Mouse (Mus musculus) forebrain, embryonic 11.5 days (tissue): ENCODE results near the gene Bloc1s6. TPM values are rescaled to one million over a fixed set of nuclear protein-coding genes. Genes with fewer than 3 reads are reported as not detected.
A peak's percentile ranks its signal among the peaks of the same experiment; 100 is the strongest.

Experiments used
- ATAC-seq: fragments of 200-750 bp; cut with Nextera tagmentation; replicated peaks from 2 replicates; pipeline ENCODE4 v1.8.0; 2017; ENCODE audit warnings: moderate TSS enrichment; ENCODE audit not compliant: low FRiP score
- DNase-seq: peaks from one replicate; pipeline ENCODE4 v3.0.0-alpha.2; 2017; ENCODE audit warnings: low spot score
- H3K27ac ChIP-seq: fragments of 300-500 bp; sonication (generic); 2 replicates; pipeline ENCODE4 v1.5.1; 2014; ENCODE audit warnings: low read depth, low read length
- H3K27me3 ChIP-seq: fragments of 300-500 bp; sonication (generic); 2 replicates; pipeline ENCODE4 v1.6.1; 2014; ENCODE audit warnings: mild to moderate bottlenecking, low read length, mixed read lengths; ENCODE audit not compliant: control insufficient read depth, insufficient read depth
- H3K36me3 ChIP-seq: fragments of 300-500 bp; sonication (generic); 2 replicates; pipeline ENCODE4 v1.6.1; 2014; ENCODE audit warnings: mild to moderate bottlenecking, low read length, moderate library complexity, mixed read lengths; ENCODE audit not compliant: control insufficient read depth, insufficient read depth
- H3K4me1 ChIP-seq: fragments of 300-500 bp; sonication (generic); replicated peaks from 2 replicates; pipeline ENCODE4 v1.6.1; 2014; ENCODE audit warnings: low read length, mixed read lengths; ENCODE audit not compliant: control insufficient read depth, insufficient read depth
- H3K4me2 ChIP-seq: fragments of 300-500 bp; sonication (generic); 2 replicates; pipeline ENCODE4 v1.6.1; 2014; ENCODE audit warnings: low read depth, mild to moderate bottlenecking, low read length, moderate library complexity, mixed read lengths; ENCODE audit not compliant: severe bottlenecking
- H3K4me3 ChIP-seq: fragments of 300-500 bp; sonication (generic); 2 replicates; pipeline ENCODE4 v1.5.1; 2014; ENCODE audit warnings: low read depth, low read length
- H3K9ac ChIP-seq: fragments of 300-500 bp; sonication (generic); 2 replicates; pipeline ENCODE4 v1.6.1; 2014; ENCODE audit warnings: low read length
- H3K9me3 ChIP-seq: fragments of 300-500 bp; sonication (generic); 2 replicates; pipeline ENCODE4 v1.6.1; 2016; ENCODE audit warnings: low read length, mixed read lengths; ENCODE audit not compliant: control insufficient read depth
- WGBS: fragments of 180-500 bp; shearing (Covaris S2); extraction: QIAGEN DNeasy Blood & Tissue Kit; methylation state at CpG from one replicate; pipeline ENCODE4 v1.1.7; 2014; 5-methylcytosine and 5-hydroxymethylcytosine counted together
- polyA plus RNA-seq: library from polyadenylated mRNA; unstranded; fragments of >200 nt; fragmentation: Nextera tagmentation; extraction: Ambion mirVana; gene quantifications from 2 replicates; pipeline ENCODE4 v1.2.1, GENCODE M21; 2014

Gene Bloc1s6
- polyA plus RNA-seq, 1 experiment from 2014 or later = 80.3 TPM

- Histone ChIP-seq H3K4me3 (no peak overlapping the region), H3K4me2 (no peak overlapping the region), H3K36me3 (no peaks in the 10 kb centered on the region), H3K27ac (no peak overlapping the region), H3K27me3 (no peaks in the 10 kb centered on the region), H3K4me1 (no peaks in the 10 kb centered on the region; the same call in 1 of the 2 replicates), H3K9me3 (no peaks in the 10 kb centered on the region), H3K9ac (no peak overlapping the region)
- no peak for DNase-seq
- WGBS = 92% methylated on average over 9 of the region's 9 CpGs
- no peak for ATAC-seq
Observed at GRCm38 (mm10) chr2:122746461-122746860, 8.2 kb downstream of the Bloc1s6 start.

DNA sequence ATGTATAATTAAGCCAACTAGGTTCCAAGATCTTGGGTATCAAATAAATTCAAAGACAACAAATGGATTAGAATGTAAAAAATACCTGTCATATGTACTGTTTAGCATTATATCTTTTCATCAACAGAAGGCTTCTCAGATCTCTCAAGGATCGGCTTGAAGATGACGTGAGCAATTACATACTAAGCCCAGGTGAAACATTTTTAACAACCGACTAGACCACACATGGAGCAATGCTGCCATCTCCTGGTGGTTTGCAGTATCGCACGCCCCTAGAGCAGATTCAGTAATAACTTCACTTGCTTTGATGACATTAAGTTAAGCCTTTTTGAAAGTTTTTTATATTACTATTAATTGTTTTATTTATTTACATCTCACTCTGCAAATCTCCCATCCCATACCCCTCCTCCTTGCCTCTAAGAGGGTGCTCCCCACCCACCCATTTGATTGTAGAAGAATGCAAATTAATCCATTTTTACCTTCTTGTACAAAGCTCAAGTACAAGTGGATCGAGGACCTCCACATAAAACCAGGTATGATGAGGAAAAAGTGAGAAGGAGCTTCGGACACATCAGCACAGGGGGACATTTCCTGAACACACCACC lies 15.5 kb downstream of the Bloc1s6 start:
- peak; percentile 18; the same call in 1 of the 2 replicates for ATAC-seq
- no peak overlapping the region for H3K4me2 ChIP-seq

GRCm38 (mm10) chr2:122759791-122760190 lies 21.5 kb downstream of the Bloc1s6 start:
- Histone ChIP-seq H3K27ac (no peak overlapping the region), H3K4me2 (no peak overlapping the region), H3K9ac (no peak overlapping the region), H3K27me3 (0 out of 2 replicates have a peak, but pooled peaks cover 2% of the 10 kb centered on the region), H3K4me1 (no peaks in the 10 kb centered on the region), H3K36me3 (no peaks in the 10 kb centered on the region), H3K9me3 (no peaks in the 10 kb centered on the region), H3K4me3 (no peak overlapping the region)
- WGBS = 85% methylated on average over 1 of the region's 1 CpGs
- no peak for ATAC-seq
- no peak for DNase-seq

More for the DNA sequence above, 15.5 kb downstream of the Bloc1s6 start:
- H3K27me3 ChIP-seq = no peaks in the 10 kb centered on the region
- H3K9ac ChIP-seq = no peak overlapping the region
- no peak overlapping the region for H3K4me3 ChIP-seq
- H3K4me1 ChIP-seq = no peaks in the 10 kb centered on the region
- DNase-seq = peak; percentile 87
- 15% methylated on average over 7 of the region's 7 CpGs for WGBS
- no peak overlapping the region for H3K27ac ChIP-seq
- H3K9me3 ChIP-seq = no peaks in the 10 kb centered on the region
- no peaks in the 10 kb centered on the region for H3K36me3 ChIP-seq

DNA sequence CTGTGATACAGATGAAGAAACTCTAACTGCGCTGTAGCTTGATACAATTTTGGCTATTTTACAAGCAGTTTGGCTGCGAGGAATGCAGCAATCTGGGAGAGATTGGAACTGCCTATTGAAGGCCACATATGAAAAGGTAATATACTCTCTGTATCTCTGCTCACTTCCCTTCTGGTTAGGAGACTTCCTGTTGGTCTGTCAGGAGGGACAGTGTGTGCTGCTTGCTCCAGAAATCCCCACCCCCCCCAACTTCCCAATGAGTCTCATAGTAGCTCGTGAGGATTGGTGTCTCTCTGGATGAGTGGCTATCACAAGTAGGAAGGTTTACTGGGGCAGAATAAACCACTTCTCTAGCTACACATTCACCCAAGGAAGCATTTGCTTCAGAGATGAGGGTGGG lies 24.7 kb downstream of the Bloc1s6 start:
- DNase-seq (no peak), ATAC-seq (no peak)
- Histone ChIP-seq H3K36me3 (no peaks in the 10 kb centered on the region), H3K27ac (no peak overlapping the region), H3K4me3 (no peak overlapping the region), H3K4me1 (0 out of 2 replicates have a peak, but pooled peaks cover 2% of the 10 kb centered on the region), H3K27me3 (0 out of 2 replicates have a peak, but pooled peaks cover 2% of the 10 kb centered on the region), H3K4me2 (no peak overlapping the region), H3K9ac (no peak overlapping the region), H3K9me3 (no peaks in the 10 kb centered on the region)
- 72% methylated on average over 3 of the region's 3 CpGs for WGBS

DNA sequence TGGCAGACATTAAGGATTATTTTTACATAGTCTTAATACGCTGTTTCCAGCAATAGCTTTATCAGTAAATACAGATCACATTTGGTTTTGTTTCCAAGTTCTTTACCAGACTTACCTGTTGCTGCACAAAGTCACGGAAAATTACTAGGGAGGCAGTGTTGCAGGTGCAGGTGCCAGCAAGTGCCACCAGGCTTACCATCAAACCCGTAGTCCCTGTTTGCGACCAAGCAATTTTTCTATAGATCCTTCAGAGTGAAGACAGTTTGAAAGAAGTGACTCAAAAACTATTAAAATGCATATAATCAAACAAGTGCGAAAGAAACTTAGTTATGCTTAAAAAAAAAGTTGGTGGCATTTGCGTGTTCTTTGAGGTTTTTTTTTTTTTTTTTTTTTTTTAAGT lies 26.2 kb downstream of the Bloc1s6 start:
- no peaks in the 10 kb centered on the region for H3K36me3 ChIP-seq
- no peak overlapping the region for H3K9ac ChIP-seq
- H3K4me3 ChIP-seq = no peak overlapping the region
- H3K27ac ChIP-seq = no peak overlapping the region
- DNase-seq = no peak
- H3K4me1 ChIP-seq = 0 out of 2 replicates have a peak, but pooled peaks cover 2% of the 10 kb centered on the region
- H3K9me3 ChIP-seq = no peaks in the 10 kb centered on the region
- ATAC-seq = no peak
- H3K27me3 ChIP-seq = 0 out of 2 replicates have a peak, but pooled peaks cover 2% of the 10 kb centered on the region
- H3K4me2 ChIP-seq = no peak overlapping the region
- WGBS = 51% methylated on average over 6 of the region's 6 CpGs

GRCm38 (mm10) chr2:122765071-122765793 lies 26.9 kb downstream of the Bloc1s6 start, which contains the start of gene Sqor:
Gene Sqor (plus strand): TSS chr2:122765237.
- Histone ChIP-seq H3K4me3 (peak within 1 kb of the TSS; percentile 32), H3K36me3 (no peaks in the 10 kb centered on the region), H3K9me3 (no peaks in the 10 kb centered on the region), H3K27me3 (0 out of 2 replicates have a peak, but pooled peaks cover 2% of the 10 kb centered on the region), H3K4me1 (0 out of 2 replicates have a peak, but pooled peaks cover 2% of the 10 kb centered on the region), H3K4me2 (peak within 1 kb of the TSS; percentile 83), H3K9ac (peak within 1 kb of the TSS; percentile 50), H3K27ac (no peak within 1 kb of the TSS)
- WGBS = under 1% methylated on average over 46 of the region's 46 CpGs
- DNase-seq (peak; percentile 73), ATAC-seq (peak; percentile 74)

DNA sequence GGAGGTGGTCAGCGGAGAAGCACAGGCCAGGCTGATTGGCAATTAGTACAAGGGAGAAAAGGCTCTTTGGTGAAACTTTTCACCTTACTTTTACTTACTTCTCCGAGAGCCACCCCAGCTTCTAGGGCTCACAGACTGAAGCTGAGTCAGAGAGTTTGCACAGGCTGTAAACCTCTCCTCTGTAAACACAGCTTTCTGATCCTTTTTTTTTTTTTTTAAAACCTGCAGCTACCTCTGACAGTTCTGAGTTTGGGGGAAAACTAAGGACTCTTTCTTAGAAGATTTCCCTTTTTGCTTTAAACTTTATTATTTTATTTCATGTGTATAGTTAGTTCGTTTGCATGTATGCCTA lies 27.5 kb downstream of the Bloc1s6 start:
- DNase-seq (no peak), ATAC-seq (no peak)
- H3K27ac ChIP-seq = no peak overlapping the region
- H3K4me3 ChIP-seq = peak overlapping the region; percentile 32; the same call in 1 of the 2 replicates
- H3K9ac ChIP-seq = peak overlapping the region; percentile 50; the same call in 1 of the 2 replicates
- 24% methylated on average over 3 of the region's 3 CpGs for WGBS
- 0 out of 2 replicates have a peak, but pooled peaks cover 2% of the 10 kb centered on the region for H3K4me1 ChIP-seq
- H3K9me3 ChIP-seq = no peaks in the 10 kb centered on the region
- H3K36me3 ChIP-seq = no peaks in the 10 kb centered on the region
- H3K4me2 ChIP-seq = peak overlapping the region; percentile 83; the same call in 1 of the 2 replicates
- H3K27me3 ChIP-seq = 0 out of 2 replicates have a peak, but pooled peaks cover 2% of the 10 kb centered on the region

DNA sequence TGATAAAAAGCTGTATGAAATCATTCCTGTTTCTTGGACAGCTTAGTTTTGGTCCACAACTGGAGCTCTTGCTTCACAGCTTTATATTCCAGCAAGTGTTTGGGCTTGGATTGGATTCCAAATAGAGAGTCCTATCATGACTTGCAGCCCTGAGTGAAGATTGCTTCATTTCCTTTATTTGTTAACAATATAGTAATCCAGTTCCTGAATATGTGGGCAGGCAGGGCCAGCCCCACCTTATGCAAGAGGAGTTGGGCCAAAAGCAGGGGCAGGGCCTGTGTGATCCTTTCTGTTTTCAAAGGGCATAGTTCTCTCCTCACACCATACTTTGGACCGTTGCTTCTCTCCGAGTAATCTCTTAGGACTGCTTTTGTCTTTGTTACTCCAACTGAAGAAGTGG lies 32.7 kb downstream of the Bloc1s6 start:
- DNase-seq (no peak), ATAC-seq (no peak)
- H3K9me3 ChIP-seq = no peaks in the 10 kb centered on the region
- H3K4me3 ChIP-seq = no peak overlapping the region
- no peaks in the 10 kb centered on the region for H3K27me3 ChIP-seq
- no peaks in the 10 kb centered on the region for H3K36me3 ChIP-seq
- no peak overlapping the region for H3K9ac ChIP-seq
- no peak overlapping the region for H3K4me2 ChIP-seq
- no peak overlapping the region for H3K27ac ChIP-seq
- no peaks in the 10 kb centered on the region for H3K4me1 ChIP-seq
- 81% methylated on average over 2 of the region's 2 CpGs for WGBS
